Mouse (Mus musculus) large intestine, adult 2 months (tissue): ENCODE measurements around the gene Arhgap15. TPM values are rescaled to one million over a fixed set of nuclear protein-coding genes. Genes with fewer than 3 reads are reported as not detected.

Experiments used
- DNase-seq: peaks from one replicate; pipeline ENCODE4 v3.0.0-alpha.2; 2012; ENCODE audit warnings: low read depth, low spot score
- WGBS: fragments of 180-500 bp; shearing (Covaris S2); methylation state at CpG from one replicate; pipeline ENCODE4 v1.1.7; 2018; 5-methylcytosine and 5-hydroxymethylcytosine counted together
- polyA plus RNA-seq: library from polyadenylated mRNA; depleted of rRNA; stranded (reverse); fragments of >200 nt; gene quantifications from 2 replicates; pipeline ENCODE4 v1.2.3, GENCODE M21; 2012

Gene Arhgap15
- polyA plus RNA-seq, 1 experiment = 0.76 TPM

DNA sequence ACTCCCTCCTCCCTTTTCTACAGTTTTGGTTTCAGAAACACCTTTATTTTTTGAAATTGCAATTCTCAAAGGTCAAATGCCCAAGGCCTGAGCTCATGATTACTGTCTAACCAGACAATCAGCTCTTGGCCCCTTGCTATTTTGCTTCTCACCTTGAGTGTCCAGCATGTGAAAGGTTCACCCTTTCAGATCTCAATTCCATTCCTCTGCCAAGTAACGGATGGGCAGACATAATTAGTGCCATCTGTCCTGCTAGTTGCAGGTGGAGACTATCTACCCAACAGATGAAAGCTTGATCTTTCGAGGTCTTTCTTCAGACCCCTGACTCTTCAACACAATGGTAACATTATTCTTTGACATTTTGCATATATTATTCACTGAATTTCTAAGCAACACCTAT is 509.3 kb downstream of the Arhgap15 start:
- DNase-seq = no peak
- 83% methylated on average over 2 of the region's 2 CpGs for WGBS

DNA sequence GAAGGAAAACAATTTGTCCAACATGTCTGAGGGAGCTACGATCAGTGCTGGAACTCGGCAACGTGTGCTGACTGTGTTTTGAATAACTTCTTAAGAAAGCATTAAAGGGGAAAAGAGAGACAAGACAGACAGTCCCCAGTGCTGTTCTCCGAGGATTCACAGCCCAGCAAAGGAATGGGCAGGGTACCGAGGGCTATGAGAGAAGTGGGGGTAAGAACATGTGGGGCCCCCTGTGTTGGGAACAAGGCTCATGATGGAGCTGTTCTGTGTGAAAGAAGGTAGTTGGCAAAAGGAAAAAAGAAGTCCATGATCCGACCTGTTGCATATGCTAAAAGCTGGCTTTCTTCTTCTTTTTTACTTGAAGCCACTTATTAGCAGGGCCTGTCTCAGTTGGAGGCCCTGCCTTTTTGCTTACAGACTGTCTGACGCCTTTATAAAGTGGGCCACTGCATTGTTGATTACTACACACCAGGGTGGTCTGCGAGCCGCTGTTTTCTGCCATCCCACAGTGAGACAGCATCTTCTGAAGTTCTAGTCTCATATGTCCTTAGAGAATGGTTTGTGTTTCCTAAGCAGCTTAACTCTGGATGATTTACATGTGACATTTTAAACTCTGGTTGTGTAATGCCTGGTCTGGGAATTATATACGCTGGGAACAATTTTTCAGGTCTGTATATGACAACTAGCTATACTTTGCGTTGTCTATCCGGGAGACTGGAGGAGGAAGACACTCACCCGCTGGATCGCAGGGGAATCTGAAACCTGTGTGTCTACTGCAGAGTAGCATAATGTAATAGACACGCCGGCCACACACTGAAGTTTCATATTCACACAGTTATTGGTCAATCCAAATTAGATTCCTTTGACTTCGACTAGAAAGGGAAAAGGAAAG is 523.1 kb downstream of the Arhgap15 start:
- DNase-seq = no peak

DNA sequence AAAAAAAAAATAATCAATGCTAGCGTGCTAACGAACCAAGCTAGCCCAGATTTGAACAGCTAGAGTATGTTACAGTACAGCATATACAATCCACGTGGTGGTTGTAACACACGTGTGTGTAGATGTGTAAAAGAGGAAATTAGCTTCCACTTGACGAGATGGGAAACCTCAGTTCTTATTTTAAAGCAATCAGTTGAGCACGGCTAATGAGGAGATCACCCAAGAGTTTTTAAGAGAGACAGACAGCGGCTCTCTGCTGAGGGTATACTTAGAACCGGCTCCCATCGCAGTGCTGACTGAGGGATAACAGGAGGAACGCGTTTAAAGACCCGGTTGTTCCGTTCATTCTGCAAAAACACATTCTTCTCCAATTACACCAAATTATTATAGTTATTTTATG is 524.0 kb downstream of the Arhgap15 start:
- DNase-seq = no peak
- WGBS = 75% methylated on average over 13 of the region's 13 CpGs

More for the DNA sequence above, 523.1 kb downstream of the Arhgap15 start:
- 60% methylated on average over 17 of the region's 17 CpGs for WGBS

- WGBS = 76% methylated on average over 3 of the region's 3 CpGs
- DNase-seq = no peak
These were observed 525.8 kb downstream of the Arhgap15 start for GRCm38 (mm10) chr2:44274425-44274824.

- DNase-seq = no peak
- WGBS = 80% methylated on average over 4 of the region's 4 CpGs
These were observed 537.6 kb downstream of the Arhgap15 start for GRCm38 (mm10) chr2:44286181-44286719.

DNA sequence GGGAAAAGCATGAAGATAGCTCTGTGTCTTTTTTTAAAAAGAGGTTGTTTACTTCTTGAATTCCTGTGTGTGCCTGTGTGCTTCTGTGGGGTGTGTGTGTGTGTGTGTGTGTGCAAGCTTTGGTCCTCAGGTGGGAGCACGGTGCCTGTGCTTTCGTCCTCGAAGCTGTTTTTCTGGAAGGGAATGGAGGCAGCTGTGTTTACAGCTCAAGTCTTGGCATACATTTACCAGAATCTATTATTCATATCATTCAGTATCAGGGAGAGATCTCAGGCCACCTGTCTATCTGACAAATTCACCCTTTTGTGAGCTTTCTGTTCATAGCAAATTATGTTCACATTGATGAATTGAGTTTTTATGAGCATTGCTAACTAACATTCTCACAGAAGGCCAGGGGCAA is 550.5 kb downstream of the Arhgap15 start:
- no peak for DNase-seq
- 68% methylated on average over 3 of the region's 3 CpGs for WGBS

DNA sequence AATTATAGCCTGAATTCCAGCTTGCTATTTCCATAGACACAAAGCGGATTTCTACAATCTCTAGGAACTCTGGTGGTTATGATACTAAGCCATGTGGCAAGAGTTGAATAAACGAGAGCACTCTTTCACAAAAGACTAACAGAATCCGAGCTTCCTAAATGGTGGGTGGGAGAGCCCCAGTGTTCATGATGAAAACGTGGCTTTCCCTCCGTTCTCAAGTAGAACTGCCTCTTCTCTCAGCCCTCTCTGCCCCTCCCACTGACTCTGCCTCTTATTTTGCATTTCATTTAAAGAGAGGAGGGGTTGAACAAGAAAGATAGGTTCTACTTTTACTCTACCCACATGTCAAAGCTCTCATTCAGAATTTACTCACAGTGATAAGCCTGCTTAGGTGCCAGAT is 551.3 kb downstream of the Arhgap15 start:
- 64% methylated on average over 5 of the region's 5 CpGs for WGBS
- no peak for DNase-seq

DNA sequence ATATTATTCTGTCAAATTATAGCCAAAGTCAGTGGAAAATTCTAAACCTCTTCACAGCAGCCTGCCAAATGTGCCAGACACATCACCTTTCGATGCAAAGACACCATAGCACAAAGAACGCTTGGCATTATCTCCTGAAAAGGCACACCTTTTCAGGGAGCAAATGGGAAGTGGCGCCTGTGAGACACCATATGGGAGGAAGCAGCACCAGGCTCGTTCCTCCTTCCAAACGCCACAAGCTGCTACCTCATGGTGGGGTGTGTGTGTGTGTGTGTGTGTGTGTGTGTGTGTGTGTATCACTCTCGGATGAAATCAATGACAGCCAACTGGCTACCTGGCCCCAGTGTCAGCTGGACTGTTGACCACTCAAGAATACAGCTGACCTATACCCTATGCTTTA is 551.8 kb downstream of the Arhgap15 start:
- WGBS = 73% methylated on average over 6 of the region's 6 CpGs

DNA sequence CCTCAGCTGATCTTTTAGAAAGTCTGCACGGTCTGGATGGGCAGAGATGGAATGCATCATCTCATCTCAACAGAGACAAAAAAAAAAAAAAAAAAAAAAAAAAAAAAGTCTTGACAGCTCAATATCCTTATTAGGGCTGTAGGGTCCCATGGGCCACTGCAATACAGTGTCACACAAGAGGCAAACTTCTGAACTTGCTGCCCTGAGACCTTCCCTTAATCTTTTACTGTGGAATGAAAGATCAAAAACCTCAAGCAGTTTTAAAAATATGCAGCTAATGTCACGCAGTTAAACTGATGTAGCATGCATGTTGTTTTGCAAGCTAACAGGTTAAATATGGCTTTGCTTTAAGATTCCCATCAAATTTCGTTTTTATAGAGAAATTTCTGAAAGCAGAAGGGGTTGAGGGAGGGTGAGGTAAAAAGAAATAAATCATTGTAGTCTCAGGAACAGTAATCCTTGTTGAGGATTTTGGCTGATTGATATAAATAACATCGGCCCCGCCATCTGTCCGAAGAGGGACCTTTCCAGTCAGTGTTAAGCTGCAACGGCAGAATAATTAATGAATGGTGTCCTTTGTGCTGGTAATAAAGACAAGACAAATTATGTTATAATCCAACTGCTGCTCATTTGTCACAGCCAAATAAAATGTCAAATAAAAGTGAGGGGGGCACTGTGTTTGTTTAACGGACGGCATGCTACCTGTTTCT is 555.8 kb downstream of the Arhgap15 start:
- no peak for DNase-seq
- 44% methylated on average over 9 of the region's 9 CpGs for WGBS

More for the DNA sequence above, 551.8 kb downstream of the Arhgap15 start:
- no peak for DNase-seq

DNA sequence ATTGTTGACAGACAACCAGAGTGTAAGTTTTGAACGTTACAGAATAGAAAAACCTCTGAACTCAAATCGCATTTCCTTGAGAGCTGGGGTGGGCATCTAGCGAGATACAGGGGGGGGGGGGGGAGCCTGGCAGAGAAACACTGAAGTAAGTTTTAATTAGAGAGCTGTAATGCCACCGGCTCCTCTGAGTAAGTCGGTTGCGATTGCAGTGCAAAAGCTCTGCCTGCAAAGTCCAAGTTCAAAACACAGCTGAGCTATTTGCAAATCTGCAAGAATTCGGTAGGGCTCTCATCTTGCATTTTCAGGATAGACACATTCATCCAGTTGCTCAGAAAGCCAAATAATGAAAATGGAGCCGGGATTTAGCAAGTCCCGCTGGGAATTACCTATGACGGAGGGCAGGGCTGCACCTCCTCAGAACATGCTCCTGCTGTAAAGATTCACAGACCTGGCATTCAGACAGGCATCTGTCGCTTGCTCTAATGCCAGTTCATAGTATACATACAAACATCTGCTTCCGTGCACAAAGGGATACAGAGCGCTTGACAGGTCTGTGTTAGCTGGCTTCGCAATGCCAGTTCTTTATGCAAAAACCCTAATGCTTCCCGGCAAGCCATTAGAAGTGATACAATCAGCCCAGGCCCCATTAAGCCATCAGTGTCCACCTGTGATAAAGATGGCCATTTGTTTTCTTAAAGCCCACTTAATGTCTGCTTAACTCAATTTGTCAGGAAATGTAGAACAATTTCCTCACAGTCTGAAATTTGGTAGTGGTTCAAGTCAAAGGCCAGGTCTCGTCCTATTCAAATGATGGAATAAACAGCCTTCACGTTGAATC is 556.6 kb downstream of the Arhgap15 start:
- no peak for DNase-seq

DNA sequence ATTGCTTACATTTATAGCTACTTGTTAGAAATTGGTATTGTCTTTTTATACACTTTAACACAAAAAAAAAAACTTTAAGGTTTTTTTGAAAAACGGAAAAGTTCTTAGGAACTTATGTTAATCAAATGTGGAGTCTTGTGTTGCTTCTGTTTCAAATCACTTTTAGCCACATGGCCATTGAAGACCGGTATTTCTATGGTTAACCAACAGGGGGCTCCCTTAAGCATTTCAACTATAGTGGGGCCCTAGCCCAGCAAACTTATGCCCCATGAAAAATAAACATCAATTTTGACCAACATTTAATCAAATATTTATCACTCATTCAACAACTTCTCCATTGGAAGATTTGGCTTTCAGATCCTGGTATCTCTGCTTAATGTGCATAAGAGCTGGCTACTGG is 557.5 kb downstream of the Arhgap15 start:
- no peak for DNase-seq
- 62% methylated on average over 2 of the region's 2 CpGs for WGBS

More for the DNA sequence above, 556.6 kb downstream of the Arhgap15 start:
- WGBS = 52% methylated on average over 17 of the region's 17 CpGs

- no peak for DNase-seq
- WGBS = 88% methylated on average over 3 of the region's 3 CpGs
These were observed 560.5 kb downstream of the Arhgap15 start for GRCm38 (mm10) chr2:44309124-44309523.

- WGBS = 76% methylated on average over 1 of the region's 1 CpGs
- DNase-seq = no peak
These were observed 560.9 kb downstream of the Arhgap15 start for GRCm38 (mm10) chr2:44309556-44309955.

- WGBS = 91% methylated on average over 11 of the region's 11 CpGs
- no peak for DNase-seq
These were observed 561.6 kb downstream of the Arhgap15 start for GRCm38 (mm10) chr2:44310095-44310748.

DNA sequence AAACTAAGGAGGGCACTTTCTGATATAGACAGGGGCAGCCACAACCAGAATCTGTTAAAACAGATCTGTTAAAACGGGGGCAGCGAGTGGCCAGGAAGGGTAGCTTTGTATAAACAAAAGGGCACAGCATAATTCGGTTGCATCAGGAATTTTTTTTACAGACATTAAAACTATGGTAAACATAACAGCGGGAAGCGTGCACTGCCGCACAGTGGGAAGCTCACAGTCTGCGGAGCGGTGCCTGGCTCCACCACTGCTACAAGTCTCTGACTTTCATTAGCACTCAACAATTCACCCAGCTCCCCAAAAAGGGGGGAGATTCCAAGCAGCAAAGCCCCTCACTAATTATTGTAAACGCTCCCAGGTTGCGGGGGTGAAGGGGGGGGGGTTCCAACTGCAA is 562.6 kb downstream of the Arhgap15 start:
- 40% methylated on average over 10 of the region's 10 CpGs for WGBS
- DNase-seq = no peak

DNA sequence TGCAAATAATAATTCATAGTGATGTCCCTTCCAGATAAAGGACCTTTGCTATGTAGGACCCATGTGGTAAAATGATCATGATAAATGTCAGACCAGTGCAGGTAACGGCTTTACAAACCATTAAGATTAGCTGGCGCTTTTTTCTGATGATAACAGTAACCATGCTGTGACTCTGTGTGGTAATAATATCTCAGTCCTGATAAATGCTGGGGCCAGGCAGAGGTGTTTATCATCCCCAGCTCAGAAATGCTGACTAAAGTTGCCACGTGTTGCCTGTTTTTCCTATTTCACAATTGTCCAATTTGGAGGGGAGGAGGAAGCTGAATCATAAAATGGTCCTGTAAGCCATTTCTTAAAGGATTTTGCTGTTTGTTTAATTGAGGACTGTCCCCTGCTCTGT is 564.9 kb downstream of the Arhgap15 start:
- no peak for DNase-seq
- 73% methylated on average over 3 of the region's 3 CpGs for WGBS

- 72% methylated on average over 6 of the region's 6 CpGs for WGBS
- no peak for DNase-seq
These were observed 569.8 kb downstream of the Arhgap15 start for GRCm38 (mm10) chr2:44318436-44318835.

- no peak for DNase-seq
- 91% methylated on average over 4 of the region's 4 CpGs for WGBS
These were observed 570.9 kb downstream of the Arhgap15 start for GRCm38 (mm10) chr2:44319479-44319878.

- WGBS = 95% methylated on average over 4 of the region's 4 CpGs
- DNase-seq = no peak
These were observed 575.2 kb downstream of the Arhgap15 start for GRCm38 (mm10) chr2:44323813-44324212.
